Mouse (Mus musculus) CH12.LX (cell line): Measurements from ENCODE around the gene Prom2.

ENCODE experiments used
- CHD2 ChIP-seq: IDR thresholded peaks from 2 replicates; pipeline ENCODE4 v1.6.1; 2011; ENCODE audit warnings: low read length, improper control_type of control experiment
- CTCF ChIP-seq, 2 experiments: IDR thresholded peaks in 1 of 2; conservative IDR thresholded peaks in 1 of 2; 2 replicates each; pipeline ENCODE4 v1.5.1; 2011 to 2012; ENCODE audit warnings: low read depth in 2 of 2, low read length in 2 of 2, improper control_type of control experiment in 1 of 2, inconsistent platforms in 1 of 2, mild to moderate bottlenecking in 1 of 2, moderate library complexity in 1 of 2
- ELF1 ChIP-seq: IDR thresholded peaks from 2 replicates; pipeline ENCODE4 v1.6.1; 2014; ENCODE audit warnings: low read depth, mild to moderate bottlenecking, inconsistent platforms, low read length, improper control_type of control experiment
- EP300 ChIP-seq: IDR thresholded peaks from 2 replicates; pipeline ENCODE4 v1.6.1; 2011; ENCODE audit warnings: low read length, improper control_type of control experiment
- HCFC1 ChIP-seq: IDR thresholded peaks from 2 replicates; pipeline ENCODE4 v1.6.1; 2012; ENCODE audit warnings: low read depth, mild to moderate bottlenecking, inconsistent platforms, low read length, improper control_type of control experiment
- MAFK ChIP-seq: IDR thresholded peaks from 2 replicates; pipeline ENCODE4 v1.6.1; 2011; ENCODE audit warnings: low read length, improper control_type of control experiment; ENCODE audit not compliant: insufficient replicate concordance
- MXI1 ChIP-seq: IDR thresholded peaks from 2 replicates; pipeline ENCODE4 v1.6.1; 2011; ENCODE audit warnings: mild to moderate bottlenecking, low read depth, low read length, improper control_type of control experiment
- POLR2A ChIP-seq: IDR thresholded peaks from 2 replicates; pipeline ENCODE4 v1.6.1; 2011; ENCODE audit warnings: low read depth, mild to moderate bottlenecking, improper control_type of control experiment, low read length
- POLR2AphosphoS2 ChIP-seq: IDR thresholded peaks from 2 replicates; pipeline ENCODE4 v1.6.1; 2011; ENCODE audit warnings: low read depth, low read length, improper control_type of control experiment
- USF1 ChIP-seq: IDR thresholded peaks from 2 replicates; pipeline ENCODE4 v1.6.1; 2014; ENCODE audit warnings: low read depth, mild to moderate bottlenecking, inconsistent platforms, low read length, improper control_type of control experiment
- ZNF384 ChIP-seq: IDR thresholded peaks from 2 replicates; pipeline ENCODE4 v1.6.1; 2012; ENCODE audit warnings: low read depth, low read length, improper control_type of control experiment, inconsistent platforms

DNA sequence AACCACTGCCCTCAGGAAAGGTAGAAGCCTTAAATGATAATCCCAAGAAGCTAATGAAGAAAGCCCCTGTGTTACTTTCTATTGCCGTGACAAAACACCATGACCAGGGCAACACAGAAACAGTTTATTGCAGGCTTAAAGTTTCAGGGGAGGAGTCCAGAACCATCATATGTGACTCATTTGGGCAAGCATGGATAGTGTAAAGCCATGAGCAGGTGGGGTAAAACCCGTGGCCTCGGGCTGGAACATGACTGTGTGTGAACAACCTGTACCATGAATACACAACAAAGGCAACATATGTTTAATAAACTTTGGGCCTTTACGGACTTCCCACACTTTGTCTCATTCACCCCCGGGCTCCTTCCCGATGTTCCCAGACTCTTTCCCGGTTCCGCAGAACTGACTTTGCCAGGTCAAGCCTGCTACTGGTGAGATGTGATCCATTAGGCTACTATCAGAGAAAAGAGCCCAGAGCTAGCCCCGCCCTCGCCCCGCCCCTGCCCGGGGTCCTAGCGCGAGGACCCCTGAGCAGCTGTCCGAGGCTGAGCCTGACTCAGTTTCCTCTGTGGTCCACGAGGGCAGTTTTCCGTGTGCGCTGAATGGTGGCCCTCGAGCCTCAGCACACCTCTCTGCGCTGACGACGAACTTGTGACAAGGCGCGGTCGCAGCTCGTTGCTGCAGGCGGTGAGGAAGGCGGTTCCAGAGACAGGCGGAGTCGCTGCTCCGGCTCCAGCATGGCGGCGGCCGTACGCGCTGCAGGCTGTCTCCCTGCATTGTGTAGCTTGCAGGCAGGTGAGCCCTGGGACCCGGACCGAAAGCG, 45.6 kb upstream of the Prom2 start, which contains the start of the genes Zfp661 and Mrps5:
- TF ChIP-seq POLR2A (peak; percentile 79), EP300 (no peak), CTCF (conservative IDR thresholded peaks at IDR 0.05 in 1 of 2, IDR thresholded peaks at IDR 0.05 in 1 of 2; ENCODE audit: low read depth in 2 of 2, low read length in 2 of 2) (peak in 1 of 2 experiments; percentile 13; a peak in 2 of 4 replicates), ZNF384 (no peak), POLR2AphosphoS2 (no peak; the same call in 1 of the 2 replicates), CHD2 (no peak), MAFK (no peak), ELF1 (peak; percentile 46), MXI1 (0 out of 2 replicates have a peak, but pooled peaks have one; percentile 26), USF1 (no peak), HCFC1 (peak; percentile 90)
